Mouse (Mus musculus) hindbrain, embryonic 13.5 days (tissue): ENCODE data around the gene Wee2. TPM values are rescaled to one million over a fixed set of nuclear protein-coding genes. Genes with fewer than 3 reads are reported as not detected.
A peak's percentile ranks its signal among the peaks of the same experiment; 100 is the strongest.

Experiments
- ATAC-seq: fragments of 200-750 bp; cut with Nextera tagmentation; 2 replicates; pipeline ENCODE4 v1.8.0; 2017; ENCODE audit warnings: moderate TSS enrichment; ENCODE audit not compliant: low FRiP score
- H3K27ac ChIP-seq: fragments of 300-500 bp; sonication (generic); 2 replicates; pipeline ENCODE4 v1.5.1; 2015; ENCODE audit warnings: inconsistent platforms, mild to moderate bottlenecking, moderate library complexity
- H3K27me3 ChIP-seq: fragments of 300-500 bp; sonication (generic); 2 replicates; pipeline ENCODE4 v1.6.1; 2015; ENCODE audit warnings: mild to moderate bottlenecking, inconsistent platforms
- H3K36me3 ChIP-seq: fragments of 300-500 bp; sonication (generic); 2 replicates; pipeline ENCODE4 v1.6.1; 2015; ENCODE audit warnings: mild to moderate bottlenecking, inconsistent platforms
- H3K4me1 ChIP-seq: fragments of 300-500 bp; sonication (generic); replicated peaks from 2 replicates; pipeline ENCODE4 v1.6.1; 2015; ENCODE audit warnings: inconsistent platforms
- H3K4me2 ChIP-seq: fragments of 300-500 bp; sonication (generic); 2 replicates; pipeline ENCODE4 v1.6.1; 2015; ENCODE audit warnings: inconsistent platforms, mild to moderate bottlenecking, moderate library complexity
- H3K4me3 ChIP-seq: fragments of 300-500 bp; sonication (generic); 2 replicates; pipeline ENCODE4 v1.5.1; 2015; ENCODE audit warnings: mild to moderate bottlenecking, inconsistent platforms
- H3K9ac ChIP-seq: fragments of 300-500 bp; sonication (generic); 2 replicates; pipeline ENCODE4 v1.6.1; 2015; ENCODE audit warnings: mild to moderate bottlenecking, inconsistent platforms
- H3K9me3 ChIP-seq: fragments of 300-500 bp; sonication (generic); 2 replicates; pipeline ENCODE4 v1.6.1; 2016; ENCODE audit warnings: inconsistent platforms
- WGBS: fragments of 180-500 bp; shearing (Covaris S2); methylation state at CpG from one replicate; pipeline ENCODE4 v1.1.7; 2015; 5-methylcytosine and 5-hydroxymethylcytosine counted together
- polyA plus RNA-seq: library from polyadenylated mRNA; unstranded; fragments of >200 nt; fragmentation: Nextera tagmentation; extraction: Ambion mirVana; gene quantifications from 2 replicates; pipeline ENCODE4 v1.2.1, GENCODE M21; 2015

The Wee2 gene
- polyA plus RNA-seq, 1 experiment from 2014 or later: 0.18 TPM

GRCm38 (mm10) chr6:40441276-40441675 is 2.4 kb downstream of the Wee2 start:
- WGBS: 69% methylated on average over 3 of the region's 3 CpGs
- peaks cover 31% of the 10 kb centered on the region for H3K27me3 ChIP-seq

GRCm38 (mm10) chr6:40441755-40442154 is 2.9 kb downstream of the Wee2 start:
- WGBS: 43% methylated on average over 3 of the region's 3 CpGs
- H3K36me3 ChIP-seq: no peaks in the 10 kb centered on the region
- peaks cover 31% of the 10 kb centered on the region for H3K27me3 ChIP-seq
- no peak overlapping the region for H3K27ac ChIP-seq
- H3K9ac ChIP-seq: no peak overlapping the region
- no peaks in the 10 kb centered on the region for H3K9me3 ChIP-seq
- no peak overlapping the region for H3K4me2 ChIP-seq
- no peak overlapping the region for H3K4me3 ChIP-seq
- H3K4me1 ChIP-seq: no peaks in the 10 kb centered on the region
- ATAC-seq: no peak

More at GRCm38 (mm10) chr6:40441276-40441675, 2.4 kb downstream of the Wee2 start:
- Histone ChIP-seq H3K4me3 (no peak overlapping the region), H3K9ac (no peak overlapping the region), H3K4me2 (no peak overlapping the region), H3K36me3 (no peaks in the 10 kb centered on the region), H3K27ac (no peak overlapping the region), H3K4me1 (no peaks in the 10 kb centered on the region; the same call in 1 of the 2 replicates), H3K9me3 (no peaks in the 10 kb centered on the region)
- ATAC-seq: no peak

GRCm38 (mm10) chr6:40443281-40443928 is 4.5 kb downstream of the Wee2 start:
- Histone ChIP-seq H3K9me3 (no peaks in the 10 kb centered on the region), H3K4me2 (no peak overlapping the region), H3K4me1 (no peaks in the 10 kb centered on the region), H3K27ac (no peak overlapping the region), H3K4me3 (no peak overlapping the region), H3K27me3 (peaks cover 25% of the 10 kb centered on the region), H3K9ac (no peak overlapping the region), H3K36me3 (no peaks in the 10 kb centered on the region)
- 49% methylated on average over 10 of the region's 10 CpGs for WGBS
- ATAC-seq: peak; percentile 29; the same call in 1 of the 2 replicates

GRCm38 (mm10) chr6:40448626-40449025 is 9.7 kb downstream of the Wee2 start:
- Histone ChIP-seq H3K4me1 (no peaks in the 10 kb centered on the region), H3K27me3 (0 out of 2 replicates have a peak, but pooled peaks cover 2% of the 10 kb centered on the region), H3K36me3 (no peaks in the 10 kb centered on the region), H3K27ac (no peak overlapping the region), H3K4me2 (no peak overlapping the region), H3K4me3 (no peak overlapping the region), H3K9ac (no peak overlapping the region), H3K9me3 (no peaks in the 10 kb centered on the region)
- no peak for ATAC-seq

GRCm38 (mm10) chr6:40454436-40455041 is 15.7 kb downstream of the Wee2 start:
- Histone ChIP-seq H3K4me2 (no peak overlapping the region), H3K27ac (no peak overlapping the region), H3K27me3 (no peaks in the 10 kb centered on the region), H3K9me3 (no peaks in the 10 kb centered on the region), H3K36me3 (no peaks in the 10 kb centered on the region), H3K4me1 (no peaks in the 10 kb centered on the region), H3K4me3 (no peak overlapping the region), H3K9ac (no peak overlapping the region)
- no peak for ATAC-seq
- WGBS: 22% methylated on average over 7 of the region's 7 CpGs

GRCm38 (mm10) chr6:40465710-40466109 is 26.8 kb downstream of the Wee2 start:
- Histone ChIP-seq H3K27ac (no peak overlapping the region), H3K9ac (no peak overlapping the region), H3K4me3 (no peak overlapping the region), H3K36me3 (no peaks in the 10 kb centered on the region), H3K9me3 (no peaks in the 10 kb centered on the region), H3K4me1 (no peaks in the 10 kb centered on the region), H3K4me2 (no peak overlapping the region), H3K27me3 (peaks cover 14% of the 10 kb centered on the region)
- WGBS: 56% methylated on average over 6 of the region's 6 CpGs
- no peak for ATAC-seq

- Histone ChIP-seq H3K27ac (peak within 1 kb of the TSS; percentile 94), H3K27me3 (peaks cover 8% of the 10 kb centered on the region), H3K36me3 (peaks cover 28% of the 10 kb centered on the region), H3K4me2 (peak within 1 kb of the TSS; percentile 75), H3K4me1 (peaks cover 14% of the 10 kb centered on the region), H3K9ac (peak within 1 kb of the TSS; percentile 84), H3K9me3 (no peaks in the 10 kb centered on the region), H3K4me3 (peak within 1 kb of the TSS; percentile 64)
- under 1% methylated on average over 54 of the region's 54 CpGs for WGBS
- ATAC-seq: peak; percentile 98
Measured at GRCm38 (mm10) chr6:40470916-40471719, 32.2 kb downstream of the Wee2 start, which contains the start of gene Ssbp1. TSS of gene Ssbp1 (plus strand) at chr6:40471352.

GRCm38 (mm10) chr6:40471720-40472010 is 32.8 kb downstream of the Wee2 start:
- ATAC-seq: 0 out of 2 replicates have a peak, but pooled peaks have one; percentile 3
- Histone ChIP-seq H3K4me3 (peak overlapping the region; percentile 64), H3K36me3 (peaks cover 31% of the 10 kb centered on the region), H3K4me1 (peaks cover 14% of the 10 kb centered on the region), H3K9ac (peak overlapping the region; percentile 84), H3K4me2 (peak overlapping the region; percentile 75), H3K27me3 (peaks cover 8% of the 10 kb centered on the region), H3K27ac (peak overlapping the region; percentile 94), H3K9me3 (no peaks in the 10 kb centered on the region)
- WGBS: 1% methylated on average over 7 of the region's 7 CpGs

GRCm38 (mm10) chr6:40476132-40476531 is 37.2 kb downstream of the Wee2 start:
- Histone ChIP-seq H3K4me2 (no peak overlapping the region), H3K4me1 (peaks cover 14% of the 10 kb centered on the region), H3K4me3 (no peak overlapping the region), H3K27ac (no peak overlapping the region), H3K9ac (no peak overlapping the region), H3K27me3 (no peaks in the 10 kb centered on the region), H3K36me3 (peaks cover 56% of the 10 kb centered on the region), H3K9me3 (no peaks in the 10 kb centered on the region)
- 93% methylated on average over 4 of the region's 4 CpGs for WGBS
- ATAC-seq: no peak

GRCm38 (mm10) chr6:40479705-40480104 is 40.8 kb downstream of the Wee2 start:
- Histone ChIP-seq H3K4me1 (no peaks in the 10 kb centered on the region), H3K36me3 (peaks cover 71% of the 10 kb centered on the region), H3K9me3 (no peaks in the 10 kb centered on the region), H3K4me2 (no peak overlapping the region), H3K4me3 (no peak overlapping the region), H3K27me3 (no peaks in the 10 kb centered on the region), H3K9ac (no peak overlapping the region), H3K27ac (no peak overlapping the region)
- no peak for ATAC-seq
- WGBS: 92% methylated on average over 1 of the region's 1 CpGs

- Histone ChIP-seq H3K36me3 (peaks cover 62% of the 10 kb centered on the region), H3K4me2 (no peak overlapping the region), H3K9ac (no peak overlapping the region), H3K4me1 (no peaks in the 10 kb centered on the region), H3K27ac (no peak overlapping the region), H3K9me3 (no peaks in the 10 kb centered on the region), H3K4me3 (no peak overlapping the region), H3K27me3 (no peaks in the 10 kb centered on the region)
- no peak for ATAC-seq
- 93% methylated on average over 5 of the region's 5 CpGs for WGBS
Measured at GRCm38 (mm10) chr6:40482318-40482717, 43.4 kb downstream of the Wee2 start.

GRCm38 (mm10) chr6:40490933-40491332 is 52.0 kb downstream of the Wee2 start, which contains the start of gene Tas2r137:
TSS of gene Tas2r137 (plus strand) at chr6:40491233.
- H3K4me2 ChIP-seq: no peak within 1 kb of the TSS

More at GRCm38 (mm10) chr6:40490933-40491332, 52.0 kb downstream of the Wee2 start, which contains the start of gene Tas2r137:
- Histone ChIP-seq H3K27me3 (no peaks in the 10 kb centered on the region), H3K9me3 (no peaks in the 10 kb centered on the region), H3K4me3 (no peak within 1 kb of the TSS), H3K36me3 (peaks cover 3% of the 10 kb centered on the region; the same call in 1 of the 2 replicates), H3K27ac (no peak within 1 kb of the TSS), H3K4me1 (no peaks in the 10 kb centered on the region), H3K9ac (no peak within 1 kb of the TSS)
- no peak for ATAC-seq
